Mouse (Mus musculus) thymus, adult 2 months (tissue): ENCODE data around the gene Rcc2. TPM values are rescaled to one million over a fixed set of nuclear protein-coding genes. Genes with fewer than 3 reads are reported as not detected.

ENCODE experiments used
- DNase-seq: peaks from one replicate; pipeline ENCODE4 v3.0.0; 2021
- H3K27ac ChIP-seq: fragments of 200-500 bp; 2 replicates; pipeline ENCODE4 v1.5.1; 2012; ENCODE audit warnings: low read length, control low read depth; ENCODE audit not compliant: control insufficient read depth, insufficient read depth
- H3K27me3 ChIP-seq: fragments of 200-500 bp; 2 replicates; pipeline ENCODE4 v1.6.1; 2012; ENCODE audit warnings: mild to moderate bottlenecking, low read length, moderate library complexity, mixed read lengths; ENCODE audit not compliant: control insufficient read depth, insufficient read depth
- H3K36me3 ChIP-seq: fragments of 200-500 bp; 2 replicates; pipeline ENCODE4 v1.6.1; 2012; ENCODE audit warnings: mild to moderate bottlenecking, low read length, moderate library complexity; ENCODE audit not compliant: control insufficient read depth, insufficient read depth
- H3K4me1 ChIP-seq: fragments of 200-500 bp; replicated peaks from 2 replicates; pipeline ENCODE4 v1.6.1; 2012; ENCODE audit warnings: low read length; ENCODE audit not compliant: control insufficient read depth, insufficient read depth
- H3K4me3 ChIP-seq: fragments of 200-500 bp; 2 replicates; pipeline ENCODE4 v1.5.1; 2012; ENCODE audit warnings: mild to moderate bottlenecking, low read length, control low read depth, moderate library complexity; ENCODE audit not compliant: control insufficient read depth, insufficient read depth
- CTCF ChIP-seq: fragments of 200-500 bp; IDR thresholded peaks from 2 replicates; pipeline ENCODE4 v1.5.1; 2012; ENCODE audit warnings: mild to moderate bottlenecking, control low read depth, low read length, moderate library complexity, borderline replicate concordance; ENCODE audit not compliant: control insufficient read depth, poor library complexity, insufficient read depth; ENCODE audit errors: extremely low read depth
- POLR2A ChIP-seq: fragments of 200-500 bp; IDR thresholded peaks from 2 replicates; pipeline ENCODE4 v1.6.1; 2012; ENCODE audit warnings: mild to moderate bottlenecking, low read length, control low read depth, moderate library complexity; ENCODE audit not compliant: control insufficient read depth, poor library complexity, insufficient read depth; ENCODE audit errors: extremely low read depth
- WGBS: fragments of 180-500 bp; shearing (Covaris S2); methylation state at CpG from one replicate; pipeline ENCODE4 v1.1.7; 2018; 5-methylcytosine and 5-hydroxymethylcytosine counted together
- polyA plus RNA-seq: library from polyadenylated mRNA; depleted of rRNA; stranded (reverse); fragments of >200 nt; gene quantifications from 2 replicates; pipeline ENCODE4 v1.2.3, GENCODE M21; 2012

Gene Rcc2
- polyA plus RNA-seq, 1 experiment = 211 TPM

GRCm38 (mm10) chr4:140726907-140727306 is 26.6 kb downstream of the Rcc2 start:
- DNase-seq = no peak
- no peaks in the 10 kb centered on the region for H3K4me1 ChIP-seq
- TF ChIP-seq CTCF (no peak), POLR2A (no peak)
- no peak overlapping the region for H3K27ac ChIP-seq
- H3K4me3 ChIP-seq = no peak overlapping the region
- 96% methylated on average over 12 of the region's 12 CpGs for WGBS
- H3K27me3 ChIP-seq = no peaks in the 10 kb centered on the region
- peaks cover 15% of the 10 kb centered on the region for H3K36me3 ChIP-seq

- TF ChIP-seq CTCF (0 out of 2 replicates have a peak, but pooled peaks have one; percentile 8), POLR2A (no peak)
These were observed 31.3 kb downstream of the Rcc2 start for GRCm38 (mm10) chr4:140731654-140732053.

GRCm38 (mm10) chr4:140732871-140733270 is 32.5 kb downstream of the Rcc2 start:
- H3K27me3 ChIP-seq = no peaks in the 10 kb centered on the region
- H3K36me3 ChIP-seq = no peaks in the 10 kb centered on the region
- no peak overlapping the region for H3K4me3 ChIP-seq
- no peak for TF ChIP-seq POLR2A
- H3K4me1 ChIP-seq = no peaks in the 10 kb centered on the region
- H3K27ac ChIP-seq = no peak overlapping the region
- no peak for DNase-seq
- 84% methylated on average over 7 of the region's 7 CpGs for WGBS

More at GRCm38 (mm10) chr4:140731654-140732053, 31.3 kb downstream of the Rcc2 start:
- Histone ChIP-seq H3K4me3 (no peak overlapping the region), H3K27me3 (no peaks in the 10 kb centered on the region), H3K4me1 (no peaks in the 10 kb centered on the region), H3K27ac (no peak overlapping the region), H3K36me3 (no peaks in the 10 kb centered on the region)
- 82% methylated on average over 4 of the region's 4 CpGs for WGBS
- no peak for DNase-seq

GRCm38 (mm10) chr4:140740655-140741054 is 40.3 kb downstream of the Rcc2 start:
- no peak overlapping the region for H3K4me3 ChIP-seq
- TF ChIP-seq POLR2A (no peak), CTCF (no peak)
- H3K36me3 ChIP-seq = no peaks in the 10 kb centered on the region
- WGBS = 38% methylated on average over 11 of the region's 11 CpGs
- peaks cover 28% of the 10 kb centered on the region for H3K4me1 ChIP-seq
- no peak for DNase-seq
- no peaks in the 10 kb centered on the region for H3K27me3 ChIP-seq
- no peak overlapping the region for H3K27ac ChIP-seq

GRCm38 (mm10) chr4:140741401-140741800 is 41.1 kb downstream of the Rcc2 start:
- WGBS = 34% methylated on average over 6 of the region's 6 CpGs
- H3K4me1 ChIP-seq = peaks cover 28% of the 10 kb centered on the region
- DNase-seq = no peak
- no peak for TF ChIP-seq CTCF
- no peak for TF ChIP-seq POLR2A
- no peak overlapping the region for H3K27ac ChIP-seq
- no peaks in the 10 kb centered on the region for H3K27me3 ChIP-seq
- no peak overlapping the region for H3K4me3 ChIP-seq
- no peaks in the 10 kb centered on the region for H3K36me3 ChIP-seq

- Histone ChIP-seq H3K27ac (no peak within 1 kb of the TSS), H3K4me3 (no peak within 1 kb of the TSS), H3K4me1 (peaks cover 28% of the 10 kb centered on the region), H3K36me3 (no peaks in the 10 kb centered on the region), H3K27me3 (no peaks in the 10 kb centered on the region)
- no peak for TF ChIP-seq POLR2A
- no peak for TF ChIP-seq CTCF
- 85% methylated on average over 2 of the region's 2 CpGs for WGBS
- DNase-seq = no peak
These were observed 42.2 kb downstream of the Rcc2 start, which contains the start of gene Padi6 for GRCm38 (mm10) chr4:140742543-140742942. Padi6 (minus strand) TSS chr4:140742643.

- DNase-seq = no peak
- Histone ChIP-seq H3K27me3 (no peaks in the 10 kb centered on the region), H3K27ac (no peak overlapping the region), H3K4me1 (peaks cover 28% of the 10 kb centered on the region), H3K4me3 (no peak overlapping the region), H3K36me3 (no peaks in the 10 kb centered on the region)
- TF ChIP-seq CTCF (no peak), POLR2A (no peak)
- 67% methylated on average over 4 of the region's 4 CpGs for WGBS
These were observed 42.7 kb downstream of the Rcc2 start for GRCm38 (mm10) chr4:140743086-140743485.
